Mouse (Mus musculus): ENCODE measurements at regions not wholly inside any gene's neighbourhood (a gene's known extent, or its start where the extent isn't known, plus 50 kb on each side); places are given as distances from the start of the nearest gene placed in this dataset.

- no peak for DNase-seq
Observed at GRCm38 (mm10) chr4:26637859-26638258, 291.2 kb upstream of the Manea start.

GRCm38 (mm10) chr4:26630553-26631206 is 284.0 kb upstream of the Manea start:
- no peak for DNase-seq

GRCm38 (mm10) chr4:26629710-26630109 is 283.0 kb upstream of the Manea start:
- DNase-seq: no peak

GRCm38 (mm10) chr4:26627744-26628143 is 281.1 kb upstream of the Manea start:
- DNase-seq: no peak

- no peak for DNase-seq
Observed at GRCm38 (mm10) chr4:26589081-26589869, 242.6 kb upstream of the Manea start.

- no peak for DNase-seq
Observed at GRCm38 (mm10) chr4:26555690-26556089, 209.0 kb upstream of the Manea start.

- DNase-seq: peak in 1 of 2 experiments; percentile 18
Observed at GRCm38 (mm10) chr4:26543833-26544232, 197.1 kb upstream of the Manea start.

GRCm38 (mm10) chr4:26542511-26542910 is 195.8 kb upstream of the Manea start:
- DNase-seq: no peak

- DNase-seq: no peak
Observed at GRCm38 (mm10) chr4:26508004-26508403, 161.3 kb upstream of the Manea start.

GRCm38 (mm10) chr4:26494262-26494661 is 147.6 kb upstream of the Manea start:
- DNase-seq: no peak

- DNase-seq: no peak
Observed at GRCm38 (mm10) chr4:26474913-26475312, 128.2 kb upstream of the Manea start.

GRCm38 (mm10) chr4:26441533-26441932 is 94.8 kb upstream of the Manea start:
- peak in 1 of 2 experiments; percentile 2 for DNase-seq

GRCm38 (mm10) chr4:26422084-26422483 is 75.4 kb upstream of the Manea start:
- DNase-seq: no peak

GRCm38 (mm10) chr4:26404266-26404665 is 57.6 kb upstream of the Manea start:
- no peak for DNase-seq

- no peak for DNase-seq
Observed at GRCm38 (mm10) chr4:26402213-26402612, 55.5 kb upstream of the Manea start.
